9 mouse cellular contexts compared by ENCODE assay signal in the genomic region with DNA sequence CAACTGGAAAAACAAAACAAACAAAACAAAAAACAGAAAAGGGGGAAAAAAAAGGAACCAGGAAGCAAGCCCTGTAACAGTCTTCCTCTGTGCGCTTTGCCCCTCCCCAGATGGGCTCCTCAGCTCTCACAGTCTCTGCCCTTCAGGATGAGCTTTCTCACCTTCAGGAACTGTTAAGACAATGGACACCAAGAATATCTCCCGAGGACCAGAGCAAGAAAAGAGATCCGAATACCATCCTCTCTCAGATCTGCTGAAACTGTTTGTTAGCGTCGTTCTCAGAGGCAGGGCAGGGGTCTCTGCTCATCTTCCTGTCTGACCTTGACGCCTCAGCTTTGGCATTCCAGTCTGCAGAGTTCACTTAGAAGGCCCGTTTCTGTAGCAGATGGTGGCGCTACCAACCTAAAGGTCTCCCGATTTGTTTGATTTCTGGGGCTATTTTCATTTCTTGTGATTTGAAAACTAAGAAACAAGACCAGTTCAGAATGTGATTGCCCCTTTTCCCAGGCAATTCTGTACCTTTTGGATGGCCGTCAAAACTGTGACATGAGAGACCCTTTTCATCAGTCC. TPM values are rescaled to one million over a fixed set of nuclear protein-coding genes. Genes with fewer than 3 reads are reported as not detected.
DNase-seq lines count a peak whose midpoint lies in the region; ATAC-seq and TF ChIP-seq lines count a peak whose summit lies in the region.
"Had no signal": no experiment of that assay in that cellular context is flagged by ENCODE, and none has a peak within 500 bp of the region (broad histone marks: within the 10 kb centered on the region; RNA-seq: fewer than 3 reads in every experiment).

No protein-coding gene starts in this region.

- TF ChIP-seq CTCF in thymus, adult 2 months (IDR thresholded peaks at IDR 0.05; ENCODE audit: borderline replicate concordance, control insufficient read depth, extremely low read depth, insufficient read depth, low read length, poor library complexity): no peak

- peak; percentile 38 for DNase-seq in adrenal gland, adult 2 months
- no peak for DNase-seq in adrenal gland, postnatal 14 days
- DNase-seq in thymus, adult 2 months: peak; percentile 24
- DNase-seq in thymus, adult 18-20 months: no peak
- DNase-seq in right cerebral cortex, postnatal 25 days: no peak
- DNase-seq in cerebellum, postnatal 25 days: no peak

- no peak overlapping the region for H3K4me3 ChIP-seq in thymus, adult 2 months (ENCODE audit: control insufficient read depth, insufficient read depth, low read length)
- peak overlapping the region; percentile 93 for H3K4me3 ChIP-seq in liver, embryonic 16.5 days (ENCODE audit: low read depth, low read length)

- peak overlapping the region; percentile 100 for H3K27ac ChIP-seq in thymus, adult 2 months (ENCODE audit: control insufficient read depth, insufficient read depth, low read length)
- peak overlapping the region; percentile 97 for H3K27ac ChIP-seq in liver, embryonic 16.5 days (ENCODE audit: low read length)

- peaks cover 23% of the 10 kb centered on the region for H3K36me3 ChIP-seq in thymus, adult 2 months (ENCODE audit: control insufficient read depth, insufficient read depth, low read length)
- peaks cover 18% of the 10 kb centered on the region for H3K36me3 ChIP-seq in liver, embryonic 16.5 days (ENCODE audit: control insufficient read depth, insufficient read depth)

- no peak for TF ChIP-seq POLR2A in thymus, adult 2 months (IDR thresholded peaks at IDR 0.05; ENCODE audit: control insufficient read depth, extremely low read depth, insufficient read depth, low read length, poor library complexity)

- no peaks in the 10 kb centered on the region for H3K9me3 ChIP-seq in liver, embryonic 16.5 days (replicated peaks; ENCODE audit: control insufficient read depth, low read length)

- ATAC-seq in liver, embryonic 16.5 days (ENCODE audit: low read depth): no peak
- no peak for ATAC-seq in activated CD4-positive, CD25-positive, alpha-beta regulatory T cell, adult 4 months

- no peaks in the 10 kb centered on the region for H3K27me3 ChIP-seq in thymus, adult 2 months (ENCODE audit: control insufficient read depth, insufficient read depth, low read length)
- no peaks in the 10 kb centered on the region for H3K27me3 ChIP-seq in liver, embryonic 16.5 days (ENCODE audit: control insufficient read depth, insufficient read depth, low read depth, low read length)

- peaks cover 24% of the 10 kb centered on the region for H3K4me1 ChIP-seq in thymus, adult 2 months (replicated peaks; ENCODE audit: control insufficient read depth, insufficient read depth, low read length)
- H3K4me1 ChIP-seq in liver, embryonic 16.5 days (ENCODE audit: control insufficient read depth, low read depth, low read length): peaks cover 15% of the 10 kb centered on the region

- peak overlapping the region; percentile 86 for H3K4me2 ChIP-seq in liver, embryonic 16.5 days (ENCODE audit: low read depth, low read length)

- H3K9ac ChIP-seq in liver, embryonic 16.5 days (ENCODE audit: low read depth, low read length): peak overlapping the region; percentile 89

- WGBS in thymus, adult 2 months: 53% methylated on average over 10 of the region's 10 CpGs
- 36% methylated on average over 10 of the region's 10 CpGs for WGBS in liver, embryonic 16.5 days (ENCODE audit: insufficient replicate concordance)

RNA-seq across cellular contexts. Expression of gene Sf3b4, which starts 1.1 kb away (rescaled TPM):
- 10 to 100 TPM; 49.4 to 55.2 TPM for total RNA-seq in adrenal gland, adult 2 months (2021)
- 169 and 183 TPM in 2 replicates for polyA plus RNA-seq in adrenal gland, adult 2 months (2012; rRNA removed)
- 52.0 and 57.5 TPM in 2 replicates for total RNA-seq in adrenal gland, postnatal 14 days (2021)
- 175 and 219 TPM in 2 replicates for polyA plus RNA-seq in thymus, adult 2 months (2012; rRNA removed)
- 59.4 and 59.6 TPM in 2 replicates for polyA plus RNA-seq in liver, embryonic 16.5 days (2015; fragmentation: Nextera tagmentation; extraction: Ambion mirVana)
- 10 to 100 TPM; 65.6 to 75.0 TPM for polyA plus RNA-seq in activated CD4-positive, CD25-positive, alpha-beta regulatory T cell, adult 4 months (2017; shearing (Covaris generic))

RNA-seq across cellular contexts. Expression of gene Mtmr11, which starts 9.3 kb away (rescaled TPM):
- total RNA-seq in adrenal gland, adult 2 months (2021): 10 to 100 TPM; 27.4 to 34.6 TPM
- 15.0 and 20.5 TPM in 2 replicates for polyA plus RNA-seq in adrenal gland, adult 2 months (2012; rRNA removed)
- total RNA-seq in adrenal gland, postnatal 14 days (2021): 9.3 and 15.6 TPM in 2 replicates
- 4.0 and 5.8 TPM in 2 replicates for polyA plus RNA-seq in thymus, adult 2 months (2012; rRNA removed)
- polyA plus RNA-seq in liver, embryonic 16.5 days (2015; fragmentation: Nextera tagmentation; extraction: Ambion mirVana): 2.6 and 4.2 TPM in 2 replicates
- 1 to 10 TPM in 1 of 2 experiments, under 1 TPM in 1; 0.62 to 2.0 TPM for polyA plus RNA-seq in activated CD4-positive, CD25-positive, alpha-beta regulatory T cell, adult 4 months (2017; shearing (Covaris generic))
- total RNA-seq: hematopoietic stem cell, adult 5-6 weeks had no signal

RNA-seq across cellular contexts. Expression of gene Sv2a, which starts 9.9 kb away (rescaled TPM):
- 10 to 100 TPM in 1 of 2 experiments, 1 to 10 TPM in 1; 5.7 to 14.1 TPM for total RNA-seq in adrenal gland, adult 2 months (2021)
- 3.3 and 3.6 TPM in 2 replicates for polyA plus RNA-seq in adrenal gland, adult 2 months (2012; rRNA removed)
- total RNA-seq in adrenal gland, postnatal 14 days (2021): 9.0 and 10.4 TPM in 2 replicates
- polyA plus RNA-seq in thymus, adult 2 months (2012; rRNA removed): 3.7 and 4.4 TPM in 2 replicates
- polyA plus RNA-seq in liver, embryonic 16.5 days (2015; fragmentation: Nextera tagmentation; extraction: Ambion mirVana): 0.12 and 0.13 TPM in 2 replicates
- polyA plus RNA-seq in activated CD4-positive, CD25-positive, alpha-beta regulatory T cell, adult 4 months (2017; shearing (Covaris generic)): 1 to 10 TPM in 1 of 2 experiments, under 1 TPM in 1; 0.83 to 1.9 TPM

RNA-seq across cellular contexts. Expression of gene Bola1, which starts 48.4 kb away (rescaled TPM):
- total RNA-seq in adrenal gland, adult 2 months (2021): 10 to 100 TPM; 29.6 to 38.9 TPM
- 95.5 and 96.5 TPM in 2 replicates for polyA plus RNA-seq in adrenal gland, adult 2 months (2012; rRNA removed)
- total RNA-seq in adrenal gland, postnatal 14 days (2021): 33.1 and 33.2 TPM in 2 replicates
- polyA plus RNA-seq in thymus, adult 2 months (2012; rRNA removed): 54.1 and 55.4 TPM in 2 replicates
- polyA plus RNA-seq in liver, embryonic 16.5 days (2015; fragmentation: Nextera tagmentation; extraction: Ambion mirVana): 29.4 and 32.1 TPM in 2 replicates
- polyA plus RNA-seq in activated CD4-positive, CD25-positive, alpha-beta regulatory T cell, adult 4 months (2017; shearing (Covaris generic)): 10 to 100 TPM; 31.4 to 31.8 TPM

RNA-seq across cellular contexts. Expression of gene Hist2h2ab, which starts 48.6 kb away (rescaled TPM):
- 1 to 10 TPM; 3.1 to 8.3 TPM for total RNA-seq in adrenal gland, adult 2 months (2021)
- 0.93 and 4.7 TPM in 2 replicates for polyA plus RNA-seq in adrenal gland, adult 2 months (2012; rRNA removed)
- total RNA-seq in adrenal gland, postnatal 14 days (2021): 14.3 and 17.6 TPM in 2 replicates
- polyA plus RNA-seq in thymus, adult 2 months (2012; rRNA removed): 6.1 and 15.8 TPM in 2 replicates
- 0.73 and 0.95 TPM in 2 replicates for polyA plus RNA-seq in liver, embryonic 16.5 days (2015; fragmentation: Nextera tagmentation; extraction: Ambion mirVana)
- polyA plus RNA-seq in activated CD4-positive, CD25-positive, alpha-beta regulatory T cell, adult 4 months (2017; shearing (Covaris generic)): 1 to 10 TPM in 1 of 2 experiments, not detected in 1; 1.3 TPM

Comparison
In these comparisons a context has a peak if more than half of its experiments do, and no peak if none do; other contexts are left out.
1. DNase-seq: peak in adrenal gland, adult 2 months (single experiment) and thymus, adult 2 months (single experiment); none in adrenal gland, postnatal 14 days (single experiment), thymus, adult 18-20 months (0 of 2), right cerebral cortex, postnatal 25 days (single experiment) and cerebellum, postnatal 25 days (0 of 2).